Mouse (Mus musculus) embryonic fibroblast, embryonic 13.5 days (primary cell): ENCODE measurements around the gene Zfp420. TPM values are rescaled to one million over a fixed set of nuclear protein-coding genes. Genes with fewer than 3 reads are reported as not detected.

Source experiments
- H3K27ac ChIP-seq: 2 replicates; pipeline ENCODE4 v1.5.1; 2012; ENCODE audit warnings: low read length, control low read depth, inconsistent platforms; ENCODE audit not compliant: insufficient read depth
- H3K4me1 ChIP-seq: 2 replicates; pipeline ENCODE4 v1.6.1; 2011; ENCODE audit warnings: low read length; ENCODE audit not compliant: control insufficient read depth, insufficient read depth
- H3K4me3 ChIP-seq: 2 replicates; pipeline ENCODE4 v1.5.1; 2011; ENCODE audit warnings: mild to moderate bottlenecking, control low read depth, low read length; ENCODE audit not compliant: insufficient read depth
- CTCF ChIP-seq: IDR thresholded peaks from 2 replicates; pipeline ENCODE4 v1.5.1; 2011; ENCODE audit warnings: mild to moderate bottlenecking, control low read depth, low read length, moderate library complexity, borderline replicate concordance; ENCODE audit not compliant: insufficient read depth
- POLR2A ChIP-seq: IDR thresholded peaks from 2 replicates; pipeline ENCODE4 v1.6.1; 2011; ENCODE audit warnings: low read depth, mild to moderate bottlenecking, control low read depth, low read length, moderate library complexity
- polyA plus RNA-seq: library from polyadenylated mRNA; stranded (reverse); fragments of >200 nt; gene quantifications from 2 replicates; pipeline ENCODE4 v1.2.4, GENCODE M21; 2011; ENCODE audit warnings: low read depth; ENCODE audit not compliant: missing spikeins, insufficient read length

Gene Zfp420
- polyA plus RNA-seq, 1 experiment = 7.3 TPM

- H3K27ac ChIP-seq = no peak overlapping the region
- TF ChIP-seq POLR2A (no peak), CTCF (no peak)
- no peaks in the 10 kb centered on the region for H3K4me1 ChIP-seq
- H3K4me3 ChIP-seq = no peak overlapping the region
Observed at GRCm38 (mm10) chr7:29917371-29918061, 57.7 kb downstream of the Zfp420 start.

GRCm38 (mm10) chr7:29918062-29918453 is 58.3 kb downstream of the Zfp420 start:
- no peaks in the 10 kb centered on the region for H3K4me1 ChIP-seq
- no peak for TF ChIP-seq POLR2A
- TF ChIP-seq CTCF = no peak
- H3K4me3 ChIP-seq = no peak overlapping the region
- no peak overlapping the region for H3K27ac ChIP-seq

- H3K4me1 ChIP-seq = no peaks in the 10 kb centered on the region
- H3K27ac ChIP-seq = no peak overlapping the region
- no peak overlapping the region for H3K4me3 ChIP-seq
- TF ChIP-seq POLR2A (no peak), CTCF (no peak)
Observed at GRCm38 (mm10) chr7:29921439-29922093, 61.8 kb downstream of the Zfp420 start.

- TF ChIP-seq POLR2A = no peak
- TF ChIP-seq CTCF = no peak
- no peak overlapping the region for H3K27ac ChIP-seq
- no peaks in the 10 kb centered on the region for H3K4me1 ChIP-seq
- H3K4me3 ChIP-seq = no peak overlapping the region
Observed at GRCm38 (mm10) chr7:29922780-29923179, 63.0 kb downstream of the Zfp420 start.

Other genes with a start within 250 kb of the Zfp420 start
- gene Catsperg2, start 132.9 kb upstream of the Zfp420 start, polyA plus RNA-seq = not detected in 2 replicates
- 10.3 and 13.3 TPM in 2 replicates for gene Zfp84, start 91.4 kb upstream of the Zfp420 start, polyA plus RNA-seq
- gene Zfp30, start 76.0 kb upstream of the Zfp420 start, polyA plus RNA-seq = 3.7 and 4.4 TPM in 2 replicates
- 12.0 and 14.3 TPM in 2 replicates for gene Zfp790, start 43.9 kb upstream of the Zfp420 start, polyA plus RNA-seq
- gene Zfp940, start 6.3 kb upstream of the Zfp420 start, polyA plus RNA-seq = 3.9 and 5.2 TPM in 2 replicates
- 11.0 and 12.5 TPM in 2 replicates for gene Zfp27, start 46.6 kb downstream of the Zfp420 start, polyA plus RNA-seq
- 6.5 and 11.6 TPM in 2 replicates for gene Zfp383, start 48.2 kb downstream of the Zfp420 start, polyA plus RNA-seq
- gene Zfp74, start 94.1 kb downstream of the Zfp420 start, polyA plus RNA-seq = 8.0 and 11.9 TPM in 2 replicates
- gene Zfp568, start 124.0 kb downstream of the Zfp420 start, polyA plus RNA-seq = 17.4 and 21.7 TPM in 2 replicates
- 3.1 and 3.6 TPM in 2 replicates for gene Zfp14, start 191.4 kb downstream of the Zfp420 start, polyA plus RNA-seq
- gene Zfp82, start 212.9 kb downstream of the Zfp420 start, polyA plus RNA-seq = 1.8 and 2.8 TPM in 2 replicates
- 2.3 and 2.7 TPM in 2 replicates for gene Gm26920, start 230.4 kb downstream of the Zfp420 start, polyA plus RNA-seq
- gene Zfp566, start 230.5 kb downstream of the Zfp420 start, polyA plus RNA-seq = 2.7 and 4.8 TPM in 2 replicates
- gene Zfp260, start 234.8 kb downstream of the Zfp420 start, polyA plus RNA-seq = 95.0 and 119 TPM in 2 replicates